Mouse (Mus musculus) c-Kit-negative CD71-positive TER-119-positive erythroid progenitor cells, embryonic 14.5 days (primary cell): ENCODE results near the gene Ctsr.
"Not testable (repeated sequence)": the region's sequence is repeated elsewhere in the genome, so short reads cannot be mapped to it uniquely, and the experiment has no call there.

ENCODE experiments used
- DNase-seq: peaks from one replicate; pipeline ENCODE4 v3.0.0-alpha.2; 2013; ENCODE audit warnings: low read depth, low spot score

Gene Ctsr

GRCm38 (mm10) chr13:61164156-61164555, at the start of gene Ctsr:
Gene Ctsr (minus strand): TSS chr13:61164256.
- DNase-seq = no peak

- DNase-seq = no peak
Observed at GRCm38 (mm10) chr13:61203310-61203709, 39.3 kb upstream of the Ctsr start, which contains the start of gene Cts6. Gene Cts6 (minus strand): TSS chr13:61203410.

GRCm38 (mm10) chr13:61185151-61185933, 21.3 kb upstream of the Ctsr start:
- DNase-seq = not testable (repeated sequence)

DNA sequence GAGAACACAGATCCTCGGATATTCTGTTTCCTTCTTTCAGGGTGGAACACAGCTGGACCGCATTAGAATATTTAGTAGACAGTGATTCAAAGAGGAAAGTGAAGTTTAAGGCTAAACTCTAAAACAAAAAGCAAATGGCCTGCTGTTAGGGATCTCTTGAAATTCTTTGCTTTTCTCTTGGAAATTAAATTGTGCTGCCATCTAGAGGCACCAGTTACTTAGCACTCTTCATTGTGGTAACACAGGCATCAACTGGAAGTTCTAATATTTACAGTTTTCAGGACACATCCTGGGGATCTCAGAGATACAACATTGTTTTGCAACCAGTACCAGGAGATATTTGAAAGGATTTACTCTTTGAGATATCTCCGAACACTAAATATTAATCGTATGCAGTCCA, 566 bp upstream of the Ctsr start:
- DNase-seq = no peak
